Mouse (Mus musculus) ES-Bruce4 (cell line): ENCODE results near the gene Padi3.

Source experiments
- CTCF ChIP-seq: IDR thresholded peaks from one replicate; pipeline ENCODE4 v1.8.1; 2011; ENCODE audit warnings: low read depth, low read length
- POLR2A ChIP-seq: IDR thresholded peaks from one replicate; pipeline ENCODE4 v1.8.1; 2011; ENCODE audit warnings: low read length; ENCODE audit not compliant: insufficient read depth

GRCm38 (mm10) chr4:140849310-140849709 is 38.9 kb upstream of the Padi3 start:
- TF ChIP-seq POLR2A (no peak), CTCF (no peak)
